Mouse (Mus musculus): ENCODE data around the gene Letm1. TPM values are rescaled to one million over a fixed set of nuclear protein-coding genes. Genes with fewer than 3 reads are reported as not detected.

The Letm1 gene
- polyA plus RNA-seq, 1 experiment, result 27.0 TPM

- Histone ChIP-seq H3K27me3 (ENCODE audit: control insufficient read depth, insufficient read depth, insufficient read length) (peaks cover 82% of the 10 kb centered on the region), H3K79me2 (ENCODE audit: control insufficient read depth, insufficient read depth) (no peaks in the 10 kb centered on the region), H3K4me3 (ENCODE audit: insufficient read depth, poor library complexity, severe bottlenecking) (no peak overlapping the region), H3K79me3 (ENCODE audit: low read depth) (no peaks in the 10 kb centered on the region), H3ac (ENCODE audit: control insufficient read depth, insufficient read length, low read depth) (no peak overlapping the region), H3K36me3 (ENCODE audit: control insufficient read depth, insufficient read depth) (no peaks in the 10 kb centered on the region)
- no peak for TF ChIP-seq CTCF (IDR thresholded peaks at IDR 0.05; ENCODE audit: control insufficient read depth, insufficient read depth, insufficient read length)
Observed at GRCm38 (mm10) chr5:33703999-33704398, 78.6 kb downstream of the Letm1 start.

DNA sequence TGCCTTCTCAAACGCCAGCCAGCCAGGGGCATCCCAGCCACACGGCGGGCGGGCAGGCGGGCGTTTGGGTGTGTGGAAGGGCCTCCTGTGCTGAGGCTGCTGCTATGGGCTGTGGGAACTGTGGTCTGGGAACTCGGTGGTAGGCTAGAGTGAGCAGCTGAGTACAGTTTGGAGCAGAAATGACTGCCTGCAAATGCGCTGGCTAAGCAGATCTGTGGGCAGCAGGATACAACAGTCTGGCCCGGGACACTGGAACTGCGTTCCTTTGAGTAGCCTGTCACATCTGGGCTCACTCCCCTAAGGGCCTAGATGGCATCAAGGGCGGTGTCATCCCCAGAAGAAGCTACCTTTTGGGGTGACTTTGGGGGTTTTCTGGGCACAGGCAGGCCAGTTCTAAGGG lies 80.8 kb downstream of the Letm1 start:
- Histone ChIP-seq H3K36me3 (ENCODE audit: control insufficient read depth, insufficient read depth) (no peaks in the 10 kb centered on the region), H3K79me3 (ENCODE audit: low read depth) (no peaks in the 10 kb centered on the region), H3K27me3 (ENCODE audit: control insufficient read depth, insufficient read depth, insufficient read length) (peaks cover 80% of the 10 kb centered on the region), H3ac (ENCODE audit: control insufficient read depth, insufficient read length, low read depth) (no peak overlapping the region), H3K4me3 (ENCODE audit: insufficient read depth, poor library complexity, severe bottlenecking) (no peak overlapping the region), H3K79me2 (ENCODE audit: control insufficient read depth, insufficient read depth) (no peaks in the 10 kb centered on the region)
- TF ChIP-seq CEBPB (IDR thresholded peaks at IDR 0.05; ENCODE audit: low read depth) (no peak), FOSL1 (IDR thresholded peaks at IDR 0.05; ENCODE audit: insufficient read depth, low read length, poor library complexity, severe bottlenecking) (no peak), USF1 (IDR thresholded peaks at IDR 0.05; ENCODE audit: low read depth) (no peak), MAX (IDR thresholded peaks at IDR 0.05) (no peak), MYOG (IDR thresholded peaks at IDR 0.05; ENCODE audit: control insufficient read depth, extremely low read depth, insufficient read length) (no peak), CTCF (IDR thresholded peaks at IDR 0.05; ENCODE audit: control insufficient read depth, insufficient read depth, insufficient read length) (no peak), MYOD1 (IDR thresholded peaks at IDR 0.05; ENCODE audit: control insufficient read depth, insufficient read length, low read depth) (no peak)

DNA sequence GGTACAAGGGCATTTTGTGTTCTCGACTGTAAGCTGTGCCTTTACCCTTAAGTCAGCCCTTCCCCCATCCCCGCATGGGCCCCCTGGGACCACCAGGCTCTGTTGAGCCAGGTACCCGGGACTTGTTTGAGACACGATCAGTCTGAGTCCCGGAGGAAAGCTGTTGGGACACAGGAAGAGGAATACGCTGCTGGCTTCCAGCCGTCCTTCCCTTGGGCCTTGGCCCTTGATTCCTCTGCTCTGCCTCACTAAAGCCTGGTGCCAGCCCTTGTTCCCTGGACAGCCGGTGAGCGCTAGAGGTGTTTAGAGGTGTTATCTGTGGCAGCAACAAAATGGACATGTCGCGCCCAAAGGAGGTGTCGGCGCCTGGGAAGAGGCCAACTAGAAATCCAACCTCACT lies 82.6 kb downstream of the Letm1 start:
- H3K4me3 ChIP-seq (ENCODE audit: insufficient read depth, poor library complexity, severe bottlenecking), result no peak overlapping the region
- H3K79me2 ChIP-seq (ENCODE audit: control insufficient read depth, insufficient read depth), result no peaks in the 10 kb centered on the region
- TF ChIP-seq CTCF (IDR thresholded peaks at IDR 0.05; ENCODE audit: control insufficient read depth, insufficient read depth, insufficient read length), result no peak
- TF ChIP-seq FOSL1 (IDR thresholded peaks at IDR 0.05; ENCODE audit: insufficient read depth, low read length, poor library complexity, severe bottlenecking), result no peak
- TF ChIP-seq MYOD1 (IDR thresholded peaks at IDR 0.05; ENCODE audit: control insufficient read depth, insufficient read length, low read depth), result no peak
- TF ChIP-seq CEBPB (IDR thresholded peaks at IDR 0.05; ENCODE audit: low read depth), result no peak
- no peak for TF ChIP-seq MAX (IDR thresholded peaks at IDR 0.05)
- no peaks in the 10 kb centered on the region for H3K79me3 ChIP-seq (ENCODE audit: low read depth)
- no peaks in the 10 kb centered on the region for H3K36me3 ChIP-seq (ENCODE audit: control insufficient read depth, insufficient read depth)
- H3K27me3 ChIP-seq (ENCODE audit: control insufficient read depth, insufficient read depth, insufficient read length), result peaks cover 78% of the 10 kb centered on the region
- no peak overlapping the region for H3ac ChIP-seq (ENCODE audit: control insufficient read depth, insufficient read length, low read depth)

- Histone ChIP-seq H3K79me2 (ENCODE audit: control insufficient read depth, insufficient read depth) (no peaks in the 10 kb centered on the region), H3K36me3 (ENCODE audit: control insufficient read depth, insufficient read depth) (no peaks in the 10 kb centered on the region), H3K27me3 (ENCODE audit: control insufficient read depth, insufficient read depth, insufficient read length) (peaks cover 68% of the 10 kb centered on the region), H3ac (ENCODE audit: control insufficient read depth, insufficient read length, low read depth) (no peak overlapping the region), H3K79me3 (ENCODE audit: low read depth) (no peaks in the 10 kb centered on the region), H3K4me3 (ENCODE audit: insufficient read depth, poor library complexity, severe bottlenecking) (no peak overlapping the region)
- TF ChIP-seq FOSL1 (IDR thresholded peaks at IDR 0.05; ENCODE audit: insufficient read depth, low read length, poor library complexity, severe bottlenecking), result no peak
- no peak for TF ChIP-seq CTCF (IDR thresholded peaks at IDR 0.05; ENCODE audit: control insufficient read depth, insufficient read depth, insufficient read length)
- no peak for TF ChIP-seq CEBPB (IDR thresholded peaks at IDR 0.05; ENCODE audit: low read depth)
- no peak for TF ChIP-seq USF1 (IDR thresholded peaks at IDR 0.05; ENCODE audit: low read depth)
- TF ChIP-seq MAX (IDR thresholded peaks at IDR 0.05), result no peak
- no peak for TF ChIP-seq MYOG (IDR thresholded peaks at IDR 0.05; ENCODE audit: control insufficient read depth, extremely low read depth, insufficient read length)
- TF ChIP-seq MYOD1 (IDR thresholded peaks at IDR 0.05; ENCODE audit: control insufficient read depth, insufficient read length, low read depth), result no peak
Observed at GRCm38 (mm10) chr5:33698669-33699068, 83.9 kb downstream of the Letm1 start.

DNA sequence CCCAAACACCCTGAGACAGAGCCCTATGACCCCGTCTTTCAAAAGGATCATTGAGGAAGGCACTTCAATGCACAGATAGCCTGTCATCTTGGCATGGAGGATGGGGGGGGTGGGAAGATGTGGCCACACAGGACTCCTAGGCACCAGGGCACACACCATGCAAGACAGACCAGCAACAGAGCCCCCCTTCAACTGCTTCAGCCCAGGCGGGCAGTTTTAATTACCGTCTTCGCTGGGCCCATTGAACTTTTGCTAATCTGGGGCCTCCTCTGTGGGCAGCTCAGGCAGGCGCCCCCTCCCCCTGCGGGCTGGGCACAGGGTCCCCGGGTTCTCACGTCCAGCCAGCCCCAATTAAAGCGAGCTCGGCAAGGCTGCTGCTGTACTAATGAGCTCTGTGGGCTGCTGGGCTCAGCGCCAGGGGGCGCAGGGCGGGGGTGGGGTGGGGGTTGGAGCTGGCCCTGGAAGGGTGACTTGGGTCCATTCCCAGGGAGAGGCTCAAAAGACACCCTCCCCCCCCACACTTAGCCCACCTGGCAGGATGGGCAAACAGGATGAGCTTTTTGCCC lies 84.6 kb downstream of the Letm1 start:
- Histone ChIP-seq H3ac (ENCODE audit: control insufficient read depth, insufficient read length, low read depth) (no peak overlapping the region), H3K4me3 (ENCODE audit: insufficient read depth, poor library complexity, severe bottlenecking) (no peak overlapping the region), H3K36me3 (ENCODE audit: control insufficient read depth, insufficient read depth) (no peaks in the 10 kb centered on the region), H3K79me3 (ENCODE audit: low read depth) (no peaks in the 10 kb centered on the region), H3K27me3 (ENCODE audit: control insufficient read depth, insufficient read depth, insufficient read length) (peaks cover 66% of the 10 kb centered on the region), H3K79me2 (ENCODE audit: control insufficient read depth, insufficient read depth) (no peaks in the 10 kb centered on the region)
- no peak for TF ChIP-seq CTCF (IDR thresholded peaks at IDR 0.05; ENCODE audit: control insufficient read depth, insufficient read depth, insufficient read length)
- no peak for TF ChIP-seq CEBPB (IDR thresholded peaks at IDR 0.05; ENCODE audit: low read depth)
- no peak for TF ChIP-seq MYOD1 (IDR thresholded peaks at IDR 0.05; ENCODE audit: control insufficient read depth, insufficient read length, low read depth)
- TF ChIP-seq USF1 (IDR thresholded peaks at IDR 0.05; ENCODE audit: low read depth), result no peak
- no peak for TF ChIP-seq MYOG (IDR thresholded peaks at IDR 0.05; ENCODE audit: control insufficient read depth, extremely low read depth, insufficient read length)
- no peak for TF ChIP-seq FOSL1 (IDR thresholded peaks at IDR 0.05; ENCODE audit: insufficient read depth, low read length, poor library complexity, severe bottlenecking)
- TF ChIP-seq MAX (IDR thresholded peaks at IDR 0.05), result no peak

GRCm38 (mm10) chr5:33697534-33697933 lies 85.1 kb downstream of the Letm1 start:
- no peak for TF ChIP-seq USF1 (IDR thresholded peaks at IDR 0.05; ENCODE audit: low read depth)
- TF ChIP-seq FOSL1 (IDR thresholded peaks at IDR 0.05; ENCODE audit: insufficient read depth, low read length, poor library complexity, severe bottlenecking), result no peak
- H3K79me3 ChIP-seq (ENCODE audit: low read depth), result no peaks in the 10 kb centered on the region
- no peak overlapping the region for H3ac ChIP-seq (ENCODE audit: control insufficient read depth, insufficient read length, low read depth)
- H3K27me3 ChIP-seq (ENCODE audit: control insufficient read depth, insufficient read depth, insufficient read length), result peaks cover 61% of the 10 kb centered on the region
- no peaks in the 10 kb centered on the region for H3K79me2 ChIP-seq (ENCODE audit: control insufficient read depth, insufficient read depth)
- H3K36me3 ChIP-seq (ENCODE audit: control insufficient read depth, insufficient read depth), result no peaks in the 10 kb centered on the region
- H3K4me3 ChIP-seq (ENCODE audit: insufficient read depth, poor library complexity, severe bottlenecking), result no peak overlapping the region

Measured in C2C12 (cell line).